Mouse (Mus musculus) ovary, postnatal 36 days (tissue): ENCODE measurements around the gene Gm28539.

Source experiments
- DNase-seq: peaks from one replicate; pipeline ENCODE4 v3.0.0; 2022; ENCODE audit warnings: low spot score, mixed read lengths

Gm28539 gene

DNA sequence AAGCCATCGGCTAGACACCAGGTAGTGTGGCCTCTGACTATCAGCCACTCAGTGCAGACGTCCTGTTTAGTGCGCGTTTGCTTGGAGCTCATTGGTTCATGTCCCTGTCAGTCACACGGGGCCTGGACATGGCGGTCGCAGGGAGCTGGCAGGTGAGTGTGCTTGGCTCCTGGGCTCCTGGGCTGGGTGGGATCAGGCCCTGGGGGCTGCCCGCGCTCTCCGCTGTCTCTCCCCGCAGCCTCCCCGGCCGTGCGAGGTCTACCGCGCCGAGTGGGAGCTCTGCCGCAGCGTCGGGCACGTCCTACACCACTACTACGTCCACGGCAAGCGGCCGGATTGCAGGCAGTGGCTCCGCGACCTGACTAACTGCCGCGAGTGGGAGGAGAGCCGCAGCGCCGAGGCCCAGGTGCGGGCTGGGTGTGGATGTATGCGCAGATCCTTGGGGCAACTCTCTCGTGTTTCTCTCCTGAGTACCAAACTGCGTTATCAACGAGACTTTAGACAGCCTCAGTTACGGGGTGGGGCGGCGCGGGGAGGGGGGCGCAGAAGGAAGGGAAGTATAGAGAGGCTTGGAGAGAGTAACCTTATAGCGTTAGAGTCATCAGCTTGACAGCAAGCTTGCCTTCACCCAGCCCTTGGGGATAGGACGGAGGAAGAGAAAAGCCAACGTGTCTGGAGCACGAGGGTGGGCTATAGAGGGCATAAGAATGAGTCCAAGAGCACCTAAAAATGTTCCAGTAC, at the start of gene Gm28539, which contains the start of gene 2510002D24Rik:
Gm28539 (plus strand) TSS at position 117 of the 741 bp plus-strand sequence.
2510002D24Rik (plus strand) TSS at position 111 of the 741 bp plus-strand sequence.
- peak; percentile 88 for DNase-seq

GRCm38 (mm10) chr16:18786652-18787051, 49.7 kb upstream of the Gm28539 start:
- no peak for DNase-seq

DNA sequence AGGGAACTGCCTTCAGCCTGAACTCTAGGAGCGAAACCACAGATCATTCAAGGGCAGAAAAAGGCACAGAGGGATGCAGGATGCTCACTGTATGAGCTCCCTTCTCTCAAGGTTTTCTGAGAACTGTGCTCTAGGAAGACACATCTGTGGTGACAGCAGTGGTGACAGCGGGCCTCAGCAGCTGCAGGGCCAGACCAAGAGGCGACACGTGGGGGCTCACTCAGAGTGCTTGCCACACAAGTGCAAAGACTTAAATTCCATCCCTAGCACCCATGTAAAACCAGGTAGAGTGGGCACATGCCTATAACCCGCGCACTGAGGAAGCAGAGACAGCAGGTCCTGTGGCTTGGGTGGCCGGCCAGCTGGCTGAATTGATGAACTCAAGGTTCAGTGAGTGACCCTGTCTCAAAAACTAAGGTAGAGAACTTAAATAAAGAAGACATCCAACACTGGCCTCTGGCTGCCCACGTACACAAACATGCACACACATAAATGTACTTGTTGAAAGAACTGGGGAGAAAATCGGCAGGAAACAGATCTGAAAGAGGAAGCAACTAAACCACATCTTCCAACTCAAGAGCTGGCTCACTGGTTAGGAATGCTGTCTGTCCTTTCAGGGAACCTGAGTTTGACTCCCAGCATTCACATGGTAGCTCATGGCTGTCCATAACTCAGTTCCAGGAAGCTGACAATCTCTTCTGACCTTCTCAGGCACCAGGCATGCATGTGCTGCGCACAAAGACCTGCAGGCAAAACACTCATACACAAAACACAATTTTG, 47.6 kb upstream of the Gm28539 start:
- DNase-seq = no peak

GRCm38 (mm10) chr16:18795223-18795899, 41.0 kb upstream of the Gm28539 start:
- no peak for DNase-seq

DNA sequence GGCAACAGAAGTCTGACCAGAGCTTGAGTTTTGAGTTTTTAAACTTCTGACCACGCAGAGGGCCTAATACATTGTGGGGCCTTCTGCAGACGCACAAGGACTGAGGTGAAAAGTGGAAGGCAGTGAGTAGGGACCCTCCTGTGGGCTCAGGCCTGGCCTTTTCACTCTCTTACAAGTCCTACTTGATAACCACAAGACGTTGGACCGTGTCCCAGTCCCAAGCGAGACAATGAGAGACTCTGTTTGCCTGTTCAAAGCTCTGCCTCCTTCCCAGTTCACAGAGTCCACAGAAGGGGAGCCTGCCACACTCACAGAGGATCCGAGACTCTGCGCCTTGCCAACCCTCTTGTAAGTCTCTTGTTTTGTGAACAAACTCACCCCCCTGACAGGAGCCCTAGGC, 39.7 kb upstream of the Gm28539 start:
- no peak for DNase-seq

- no peak for DNase-seq
Observed at GRCm38 (mm10) chr16:18798151-18798550, 38.2 kb upstream of the Gm28539 start.

GRCm38 (mm10) chr16:18798841-18799240, 37.5 kb upstream of the Gm28539 start:
- DNase-seq = peak; percentile 30

DNA sequence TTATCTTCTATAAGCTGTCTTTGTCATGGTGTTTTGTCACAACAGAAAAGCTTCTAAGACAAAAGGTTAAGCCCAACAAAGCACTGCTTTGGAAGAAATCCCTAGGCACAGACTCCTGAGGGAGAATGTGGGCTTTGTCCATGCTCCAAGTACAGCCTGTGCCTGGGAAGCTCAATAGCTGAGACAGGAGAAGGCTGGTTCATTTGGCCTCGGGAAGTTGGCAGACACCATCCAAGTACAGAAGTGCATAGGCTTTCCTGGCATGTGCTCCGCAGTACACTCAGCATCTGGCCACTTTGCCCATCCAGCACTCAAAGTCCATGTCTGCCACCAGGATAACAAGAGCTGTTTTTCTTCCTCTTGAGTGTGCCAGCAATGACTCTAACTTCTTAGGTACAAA, 30.6 kb upstream of the Gm28539 start:
- no peak for DNase-seq

DNA sequence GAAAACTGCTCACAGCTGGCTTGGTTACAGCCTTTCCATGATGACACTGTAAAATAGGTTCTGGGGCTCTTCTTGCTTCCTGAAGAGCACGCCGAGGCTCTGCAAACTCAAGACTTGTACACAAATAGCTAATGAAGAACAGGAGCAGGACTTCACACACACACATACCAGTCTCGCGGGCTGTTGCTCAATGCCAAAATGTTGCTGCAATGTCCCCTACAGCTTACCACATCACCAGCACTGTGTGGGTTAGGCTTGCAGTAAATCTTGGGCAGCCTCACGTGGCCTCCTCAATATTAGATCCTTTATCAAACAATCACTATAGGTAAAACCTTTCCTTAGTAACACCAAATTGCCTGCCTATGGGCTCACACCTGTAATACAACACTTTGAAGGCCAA, 27.4 kb upstream of the Gm28539 start:
- DNase-seq = no peak

GRCm38 (mm10) chr16:18811032-18811431, 25.4 kb upstream of the Gm28539 start:
- no peak for DNase-seq

DNA sequence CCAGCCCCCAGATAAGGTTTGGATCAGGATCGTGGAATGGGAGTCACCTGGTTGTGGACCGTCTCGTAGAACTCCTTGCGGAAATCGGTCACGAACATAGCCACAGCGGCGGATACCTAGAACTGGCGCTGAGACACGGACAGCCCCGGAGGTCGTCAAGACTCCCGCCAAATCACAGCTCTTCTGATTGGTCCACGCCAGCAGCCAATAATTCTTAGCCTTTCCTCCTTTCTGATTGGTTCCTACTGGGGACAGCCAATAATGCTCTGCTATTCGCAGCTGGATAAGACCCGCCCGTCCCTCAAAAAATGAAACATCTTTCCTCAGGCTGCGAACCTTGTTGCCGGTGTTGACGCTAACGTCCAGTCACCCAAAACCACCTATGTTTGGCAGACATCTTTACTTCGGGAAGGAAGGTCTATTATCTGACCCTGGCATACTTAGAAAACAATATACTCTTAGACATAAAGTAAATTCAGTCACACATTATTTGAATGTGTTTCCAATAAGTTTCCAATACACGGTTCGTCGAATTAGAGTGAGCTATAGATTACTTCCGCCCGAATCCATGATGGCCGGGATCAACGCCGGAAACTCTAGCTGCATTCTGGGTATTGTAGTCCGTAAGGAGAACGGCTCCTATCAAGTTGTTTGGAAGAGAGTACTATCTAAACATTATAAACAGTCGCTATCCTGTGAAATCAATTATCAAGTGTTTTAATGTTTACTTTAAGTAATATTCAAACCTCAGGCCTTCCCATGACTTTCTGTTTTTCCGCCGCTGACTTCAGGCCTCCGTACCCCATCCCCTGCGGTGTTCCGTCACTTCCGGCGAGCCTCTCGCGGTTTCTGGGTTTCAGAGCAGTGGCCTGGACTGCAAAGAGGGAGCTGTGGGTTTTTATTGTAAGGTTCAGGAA, 24.7 kb upstream of the Gm28539 start, which contains the start of the genes Ufd1 and Cdc45:
Ufd1 (plus strand) TSS at position 312 of the 917 bp plus-strand sequence.
Cdc45 (minus strand) TSS at position 520 of the 917 bp plus-strand sequence.
- DNase-seq = peak; percentile 83

DNA sequence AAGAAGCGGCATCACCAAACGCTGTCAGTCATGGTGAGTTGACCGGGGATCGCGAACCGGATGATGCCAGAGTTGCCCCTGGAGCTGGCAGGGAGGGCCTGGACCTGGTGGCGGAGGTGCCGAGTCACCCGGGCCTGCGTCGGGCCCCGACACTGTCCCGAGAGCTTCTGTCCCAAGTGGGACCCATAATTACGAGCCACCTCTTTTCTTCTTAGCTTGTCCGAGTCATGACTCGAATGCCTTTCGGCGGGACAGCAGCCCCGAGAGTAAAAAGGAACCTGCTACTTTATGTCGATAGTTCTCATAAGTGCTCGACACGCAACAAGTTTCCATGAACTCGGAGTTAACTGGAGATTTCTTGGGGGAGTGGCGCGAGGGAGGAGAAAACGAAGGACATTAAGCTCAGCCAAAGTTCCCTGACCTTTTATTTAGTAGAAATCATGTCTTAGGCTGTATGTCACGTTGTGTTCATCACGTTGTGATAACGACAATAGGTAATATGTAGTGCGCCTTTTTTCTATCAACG, 23.9 kb upstream of the Gm28539 start:
- no peak for DNase-seq

DNA sequence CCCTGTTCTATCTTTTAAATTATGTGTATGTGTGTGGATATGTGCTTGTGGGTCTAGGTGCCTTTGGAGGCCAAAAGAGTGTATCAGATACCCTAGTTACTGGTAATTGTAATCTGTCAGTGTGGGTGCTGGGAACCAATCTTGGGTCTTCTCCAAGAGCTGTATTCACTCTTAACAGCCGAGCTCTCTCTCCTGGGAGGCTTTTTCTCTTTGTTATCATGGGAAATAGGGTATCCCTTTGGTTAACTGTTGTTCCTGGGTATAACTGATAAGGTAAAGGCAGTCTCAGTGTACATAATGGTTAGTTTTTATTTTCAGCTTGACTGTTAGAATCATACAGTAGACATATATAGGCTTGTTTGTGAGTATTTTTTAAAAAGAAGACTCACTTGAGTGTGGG, 14.0 kb upstream of the Gm28539 start:
- DNase-seq = no peak

DNA sequence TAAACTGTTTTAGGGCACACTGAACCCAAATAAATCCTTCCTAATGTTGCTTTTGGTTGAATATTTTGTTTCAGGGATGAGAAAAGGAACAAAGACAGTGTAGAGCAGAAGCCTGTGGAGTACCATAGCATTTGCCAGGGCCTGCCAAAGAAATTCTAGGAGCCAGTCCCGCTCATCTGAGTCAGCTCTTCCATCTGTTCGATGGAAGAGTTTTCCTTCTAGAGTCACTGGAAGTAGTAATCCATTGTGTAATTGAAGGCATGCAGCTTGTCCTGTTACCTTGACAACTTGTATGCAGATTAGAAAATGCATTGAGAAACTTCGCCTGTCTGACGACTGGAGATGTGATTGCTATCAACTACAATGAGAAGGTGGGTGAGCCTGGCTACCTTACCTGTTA, 13.5 kb upstream of the Gm28539 start:
- DNase-seq = no peak

DNA sequence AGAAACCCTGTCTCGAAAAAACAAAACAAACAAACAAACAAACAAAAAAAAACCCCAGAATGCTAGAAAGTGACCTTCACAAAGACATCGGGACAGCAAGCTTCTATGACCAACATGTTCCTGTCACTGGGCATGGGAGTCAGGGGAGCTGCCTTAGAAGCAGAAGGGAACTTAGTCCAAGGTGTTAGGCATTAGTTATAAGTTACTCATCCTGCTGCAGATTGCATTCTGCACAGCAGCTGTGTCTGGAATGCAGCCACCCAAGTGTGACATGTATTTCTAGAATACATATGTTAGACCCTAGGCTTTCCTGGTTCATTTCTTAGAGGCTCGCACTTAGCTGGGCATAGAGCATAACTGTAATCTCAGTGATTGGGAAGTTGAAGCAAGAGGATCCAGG, 7.8 kb upstream of the Gm28539 start:
- no peak for DNase-seq

- no peak for DNase-seq
Observed at GRCm38 (mm10) chr16:18829102-18829501, 7.3 kb upstream of the Gm28539 start.

DNA sequence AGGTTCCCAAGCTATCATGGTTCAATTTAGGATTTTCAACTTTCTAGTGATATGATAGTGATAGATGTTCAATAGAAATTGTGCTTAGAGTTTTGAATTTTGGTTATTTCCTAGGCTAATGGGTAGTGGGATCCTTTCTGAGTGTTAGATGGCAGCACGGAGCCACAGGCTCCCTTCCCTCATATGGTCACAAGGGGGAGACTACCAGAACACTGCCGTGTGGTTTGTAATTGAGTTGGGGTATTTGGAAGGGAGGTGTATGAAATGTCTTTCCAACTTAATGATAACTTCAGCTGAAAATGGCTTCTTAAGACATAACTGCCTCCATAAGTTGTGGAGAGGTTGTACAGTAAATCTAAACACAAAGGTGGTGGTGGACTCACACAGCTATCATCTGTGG, 2.9 kb upstream of the Gm28539 start:
- DNase-seq = no peak

- DNase-seq = no peak
Observed at GRCm38 (mm10) chr16:18836073-18836467, 314 bp upstream of the Gm28539 start.

- DNase-seq = no peak
Observed at GRCm38 (mm10) chr16:18838346-18838745, 2.0 kb downstream of the Gm28539 start.

GRCm38 (mm10) chr16:18846301-18846820, 10.0 kb downstream of the Gm28539 start:
- no peak for DNase-seq
